Mouse (Mus musculus) liver (tissue): Measurements from ENCODE around the gene Ubc.
"Not testable (repeated sequence)": the region's sequence is repeated elsewhere in the genome, so short reads cannot be mapped to it uniquely, and the experiment has no call there.

Experiments used
- DNase-seq: peaks from one replicate; pipeline ENCODE4 v3.0.0-alpha.2; 2020; ENCODE audit warnings: mixed read lengths

Gene Ubc

DNA sequence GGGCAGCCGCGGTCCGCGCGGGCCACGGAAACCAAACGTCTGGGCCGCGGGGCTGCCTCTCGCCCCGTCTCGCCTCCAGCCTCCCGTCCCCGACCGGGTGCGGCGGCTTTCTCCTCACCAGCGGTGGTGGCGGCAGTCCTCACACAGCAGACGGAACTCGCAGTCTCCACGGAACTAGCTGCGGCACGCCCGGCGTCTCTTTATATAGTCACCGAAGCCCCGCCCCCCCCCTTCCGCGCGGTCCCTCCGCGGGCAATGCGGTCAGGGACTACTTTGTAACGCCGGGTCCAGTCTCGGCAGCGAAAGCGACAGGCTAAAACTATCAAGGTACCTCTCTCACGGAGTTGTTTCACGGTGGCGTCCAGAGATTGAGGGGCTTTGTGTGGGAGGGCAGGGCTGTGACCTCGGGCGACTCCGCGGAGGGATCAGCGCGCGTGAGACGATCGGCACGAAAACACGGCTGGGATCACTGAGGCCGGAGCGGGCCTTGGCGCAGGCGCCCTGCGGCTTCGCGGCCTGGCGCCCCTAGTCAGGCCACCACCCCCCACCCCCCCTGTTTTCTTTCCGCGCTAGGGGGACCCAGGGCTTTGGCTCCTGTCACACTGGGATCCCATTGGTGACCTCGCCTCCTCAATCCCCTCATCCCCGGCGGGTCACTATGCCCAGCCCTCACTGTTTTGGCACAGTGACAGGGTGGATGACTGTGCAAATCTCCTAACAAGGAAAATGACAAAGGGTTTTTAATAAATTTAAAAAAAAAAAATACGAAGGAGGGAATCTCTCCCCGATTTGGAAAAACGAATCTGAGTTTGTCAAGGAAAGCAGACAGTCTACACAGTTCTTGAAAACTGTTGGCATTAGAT lies at the start of gene Ubc:
TSS of gene Ubc (minus strand) at position 624 of the 863 bp plus-strand sequence.
- DNase-seq, result peak; percentile 92

DNA sequence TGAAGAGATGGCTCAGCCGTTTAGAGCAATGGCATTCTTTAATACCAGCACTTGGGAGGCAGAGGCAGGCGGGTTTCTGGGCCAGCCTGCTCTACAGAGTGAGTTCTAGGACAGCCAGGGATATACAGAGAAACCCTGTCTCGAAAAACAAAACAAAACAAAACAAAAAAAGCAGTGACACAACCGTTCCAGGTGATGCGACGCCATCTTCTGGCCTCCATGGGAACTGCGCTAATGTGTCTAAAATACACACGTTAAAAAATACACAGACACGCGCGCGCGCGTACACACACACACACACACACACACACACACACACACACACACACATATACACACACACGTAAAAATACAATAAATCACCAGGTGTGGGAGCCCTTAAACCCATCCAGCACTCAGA lies 44.3 kb upstream of the Ubc start:
- DNase-seq, result peak; percentile 38

DNA sequence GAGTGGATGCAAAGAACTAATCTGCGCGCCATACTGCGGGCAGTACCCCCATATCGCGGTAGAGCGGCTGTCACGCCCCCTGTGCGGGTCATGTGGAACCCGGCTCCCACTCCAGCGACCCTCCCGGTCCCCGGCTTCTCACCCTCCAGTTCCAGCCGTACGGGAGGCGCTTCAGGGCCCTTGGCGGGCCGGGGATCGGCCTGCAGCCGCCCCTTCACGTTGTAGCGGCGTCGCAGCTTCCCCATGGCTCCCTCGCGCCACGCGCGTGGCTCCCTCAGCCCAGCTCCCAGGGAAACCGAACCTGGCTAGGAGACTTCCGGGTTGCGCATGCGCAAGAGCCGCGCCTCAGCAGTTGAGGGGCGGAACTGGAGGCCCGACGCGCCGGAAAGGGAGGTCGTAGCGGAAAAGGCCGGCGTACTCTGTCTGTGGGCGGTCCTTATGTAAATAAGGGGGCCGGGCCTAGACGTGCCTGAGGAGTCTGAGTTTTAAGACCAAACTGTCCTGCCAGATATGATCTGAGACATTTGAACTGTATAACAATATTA lies 43.9 kb upstream of the Ubc start, which contains the start of gene Dhx37:
TSS of gene Dhx37 (minus strand) at position 329 of the 545 bp plus-strand sequence.
- peak; percentile 97 for DNase-seq

DNA sequence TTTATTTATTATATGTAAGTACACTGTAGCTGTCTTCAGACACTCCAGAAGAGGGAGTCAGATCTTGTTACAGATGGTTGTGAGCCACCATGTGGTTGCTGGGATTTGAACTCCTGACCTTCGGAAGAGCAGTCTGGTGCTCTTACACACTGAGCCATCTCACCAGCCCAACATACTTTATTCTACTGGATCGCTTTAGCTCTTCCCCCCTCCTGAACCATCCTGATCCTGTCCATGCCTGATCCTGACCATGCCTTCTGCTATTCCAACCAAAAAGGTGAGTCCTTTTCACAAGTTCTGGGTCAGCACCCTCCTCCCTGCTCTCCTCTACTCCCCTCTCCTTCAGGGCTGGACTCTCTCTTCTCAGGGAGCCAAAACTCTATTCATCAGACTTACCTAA lies 42.3 kb upstream of the Ubc start:
- DNase-seq, result not testable (repeated sequence)

DNA sequence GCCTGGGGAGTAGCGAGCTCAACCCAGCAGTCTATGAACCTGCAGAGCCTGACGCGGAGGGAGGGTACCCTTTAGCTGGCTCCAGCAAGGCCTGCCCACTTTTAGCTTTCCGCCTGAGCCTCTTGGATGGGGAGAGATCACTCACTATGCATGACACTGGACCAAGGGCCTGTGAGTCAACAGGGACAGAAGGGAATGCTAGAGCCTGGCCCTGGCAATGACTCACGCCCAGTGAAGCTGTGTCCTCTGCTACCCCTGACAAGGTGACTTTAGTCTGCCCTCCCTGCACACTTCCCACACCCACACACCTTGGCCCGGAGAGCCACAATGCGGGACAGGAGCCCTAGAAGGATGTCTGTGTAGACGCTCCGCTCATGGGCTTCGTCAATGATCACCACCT lies 36.3 kb upstream of the Ubc start:
- DNase-seq, result no peak

DNA sequence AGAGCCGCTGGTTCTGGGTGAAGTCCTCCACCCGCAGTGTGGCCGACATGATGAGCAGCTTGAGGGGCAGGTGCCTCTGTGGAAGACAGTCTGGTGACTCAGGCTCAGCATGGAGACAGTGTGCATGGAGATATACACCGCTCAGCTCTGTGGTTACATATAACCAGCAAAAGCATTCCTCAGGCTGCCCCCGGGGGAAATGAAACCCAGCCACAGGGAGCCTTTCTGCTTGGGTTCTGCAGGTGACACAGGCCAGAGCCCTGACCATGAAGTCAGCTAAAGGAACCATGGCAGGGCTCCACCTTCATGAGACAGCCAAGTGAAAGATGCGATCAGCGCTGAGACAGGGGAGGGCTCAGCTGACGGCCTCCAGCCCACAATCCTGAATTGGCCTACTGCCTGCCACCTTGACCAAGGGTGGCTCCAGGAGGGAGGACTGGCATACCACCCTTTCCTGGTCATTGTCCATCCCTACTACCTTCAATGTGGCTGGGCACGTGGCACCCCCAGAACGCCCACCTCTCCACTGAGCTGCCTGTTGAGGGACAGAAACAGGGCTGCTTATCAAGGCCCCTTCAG lies 35.8 kb upstream of the Ubc start:
- no peak for DNase-seq

DNA sequence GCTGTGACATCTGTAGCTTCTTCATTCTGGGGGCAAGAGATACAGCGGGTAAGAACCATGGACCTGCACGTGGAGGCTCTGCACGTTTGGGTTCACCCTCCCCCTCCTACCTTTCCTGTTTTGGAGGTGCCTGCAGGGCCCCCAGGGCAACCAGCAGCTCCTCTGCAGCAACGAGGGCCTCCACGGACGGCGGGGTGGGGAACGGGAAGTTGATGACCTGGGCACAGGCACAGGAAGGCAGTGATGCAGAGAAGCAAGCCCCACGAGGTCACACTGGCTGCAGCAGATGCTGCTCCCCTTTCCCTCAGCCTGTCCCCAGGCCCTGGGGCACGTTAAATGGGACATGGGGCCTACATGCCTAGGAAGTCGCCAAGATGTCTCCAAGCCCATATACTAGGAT lies 29.1 kb upstream of the Ubc start:
- no peak for DNase-seq

DNA sequence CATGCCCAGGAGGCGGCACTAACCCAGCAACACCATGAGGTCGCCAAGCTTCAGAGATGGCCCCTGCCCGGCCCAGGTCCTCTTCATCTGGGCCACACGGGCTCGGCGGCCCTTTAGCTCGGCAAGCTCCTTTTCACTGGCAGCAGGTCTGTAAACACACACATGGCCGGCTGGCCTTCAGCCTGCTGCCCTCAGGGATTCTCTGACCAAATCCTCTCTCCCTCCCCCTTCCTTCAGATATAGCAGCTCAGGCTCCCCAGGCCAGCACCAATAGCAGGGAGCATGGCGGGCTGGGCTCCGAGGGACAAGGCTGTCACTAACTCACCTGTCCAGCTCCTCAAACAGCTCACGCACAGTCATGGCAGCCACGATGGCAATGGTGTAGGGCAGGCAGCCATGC lies 28.6 kb upstream of the Ubc start:
- DNase-seq, result no peak

DNA sequence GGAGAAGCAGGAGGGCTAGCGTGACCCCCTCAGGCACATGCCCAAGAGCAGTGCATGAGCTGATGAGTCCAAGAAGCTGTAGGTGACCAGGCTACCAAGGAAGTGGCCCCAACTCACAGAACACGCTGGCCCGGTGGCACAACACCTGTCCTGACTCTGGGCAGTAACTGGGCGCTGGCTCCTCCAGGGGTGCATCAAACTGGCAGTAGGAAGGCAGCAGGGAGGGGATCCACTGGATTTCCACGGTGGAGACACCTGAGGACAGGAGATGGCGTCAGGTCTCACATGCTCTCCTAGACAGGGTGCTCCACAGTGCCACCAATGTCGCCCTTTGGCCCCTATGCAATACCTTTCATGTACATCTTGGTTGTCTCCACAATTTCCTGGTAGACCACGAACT lies 26.2 kb upstream of the Ubc start:
- no peak for DNase-seq

DNA sequence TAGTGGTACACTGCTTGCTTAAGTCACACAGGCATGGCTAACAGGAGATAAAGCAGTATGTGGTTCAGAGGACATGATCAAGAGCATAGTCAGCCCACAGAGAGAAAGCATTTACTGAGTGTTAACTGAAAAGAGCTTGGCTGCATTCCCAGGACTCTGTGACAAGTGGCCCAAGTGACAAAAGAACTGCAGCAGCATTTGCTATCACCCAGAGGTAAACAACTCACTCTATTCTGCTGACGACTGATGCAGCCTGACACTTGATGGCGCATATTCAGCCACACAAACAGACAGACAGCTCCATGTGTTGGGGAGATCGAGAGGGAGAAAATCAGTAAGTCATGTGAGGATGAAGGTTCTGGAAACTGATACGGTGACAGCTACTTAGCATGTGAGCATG lies 23.8 kb upstream of the Ubc start:
- DNase-seq, result no peak

DNA sequence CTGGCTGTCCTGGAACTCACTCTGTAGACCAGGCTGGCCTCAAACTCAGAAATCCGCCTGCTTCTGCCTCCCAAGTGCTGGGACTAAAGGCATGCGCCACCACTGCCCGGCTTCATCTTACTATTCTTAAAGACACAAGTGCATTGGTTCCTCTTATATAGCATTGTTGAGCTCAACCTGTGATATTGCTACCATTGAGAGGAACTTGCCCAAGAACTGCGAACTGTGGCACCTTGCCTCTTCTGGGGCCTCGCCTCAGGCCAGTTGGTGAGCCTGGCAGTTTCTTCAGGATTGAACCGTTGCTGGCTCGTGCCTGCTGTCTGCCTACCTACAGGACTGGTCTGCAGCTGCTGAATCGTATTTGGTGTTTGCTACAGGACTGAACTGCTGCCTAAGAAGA lies 22.5 kb upstream of the Ubc start:
- not testable (repeated sequence) for DNase-seq

DNA sequence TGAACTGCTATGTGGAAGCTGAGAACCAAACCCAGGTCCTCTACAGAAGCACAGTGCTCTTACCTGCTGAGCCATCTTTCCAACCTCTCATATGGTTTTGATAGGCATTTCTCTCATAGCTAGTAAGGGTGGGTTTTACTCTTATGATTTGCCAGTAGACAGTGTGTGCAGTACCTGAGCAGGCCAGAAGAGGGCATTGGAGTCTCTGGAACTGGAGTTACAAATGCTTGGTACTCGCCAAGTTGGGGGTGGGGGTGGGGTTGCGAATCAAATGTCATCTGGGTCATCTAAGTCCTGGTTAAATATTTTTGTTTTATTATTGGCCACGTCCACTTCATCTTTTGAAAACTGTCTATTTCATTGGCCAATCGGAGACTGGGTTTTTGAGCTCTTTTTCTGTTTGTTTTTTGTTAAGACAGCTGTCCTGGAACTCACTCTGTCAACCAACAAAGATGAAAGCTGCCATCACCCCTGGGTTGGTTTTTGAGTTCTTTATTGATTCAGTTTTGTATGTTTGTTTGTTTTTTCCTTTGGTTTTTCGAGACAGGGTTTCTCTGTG lies 22.0 kb upstream of the Ubc start:
- peak; percentile 81 for DNase-seq

DNA sequence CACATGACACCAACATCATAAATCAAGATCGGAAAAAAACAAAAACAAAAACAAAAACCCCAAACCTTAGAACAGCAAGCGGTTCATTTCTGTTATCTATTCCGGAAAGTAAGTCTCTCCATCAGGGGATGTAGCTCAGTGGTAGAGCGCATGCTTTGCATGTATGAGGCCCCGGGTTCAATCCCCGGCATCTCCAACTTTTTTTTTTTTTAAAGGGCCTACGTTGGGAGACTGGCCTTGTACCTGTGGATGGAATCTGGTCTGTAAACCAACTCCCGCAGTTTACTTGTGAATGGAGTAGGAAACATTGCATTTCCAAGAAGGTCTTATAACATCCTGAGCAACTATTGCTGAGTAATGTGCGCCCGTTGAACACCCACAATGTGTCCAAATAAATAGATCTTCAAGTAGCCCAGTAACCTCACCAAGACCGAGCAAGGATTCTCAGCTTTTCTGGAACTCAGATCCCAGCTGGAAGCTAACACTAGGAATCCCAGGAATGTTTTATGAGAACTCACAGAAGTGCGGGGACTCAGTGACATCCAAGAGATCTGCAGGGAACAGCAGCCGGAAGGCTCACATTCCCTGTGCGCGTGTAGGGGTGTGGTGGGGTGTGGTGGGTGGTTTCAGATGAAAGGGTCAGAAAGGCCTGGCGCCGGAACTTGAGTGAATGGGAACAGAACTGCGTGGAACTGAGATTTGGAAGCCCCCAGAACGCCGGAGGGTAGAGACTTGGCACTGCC lies 19.5 kb upstream of the Ubc start:
- peak; percentile 66 for DNase-seq

DNA sequence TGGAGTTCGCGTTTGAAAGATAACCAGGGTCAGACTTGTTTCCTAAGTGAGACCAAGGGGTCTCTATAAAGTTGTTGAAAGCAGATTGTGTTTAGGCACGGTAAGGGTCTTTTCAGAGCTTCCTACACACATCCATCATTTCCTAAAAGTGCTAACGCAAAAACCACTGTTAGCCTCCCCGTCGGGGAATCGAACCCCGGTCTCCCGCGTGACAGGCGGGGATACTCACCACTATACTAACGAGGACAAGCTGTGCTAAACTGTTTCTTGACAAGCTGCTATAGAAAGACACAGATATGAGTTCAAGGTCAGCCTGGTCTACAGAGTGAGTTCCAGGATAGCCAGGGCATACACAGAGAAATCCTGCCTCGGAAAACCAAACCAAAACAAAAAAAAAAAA lies 18.8 kb upstream of the Ubc start:
- peak; percentile 91 for DNase-seq

DNA sequence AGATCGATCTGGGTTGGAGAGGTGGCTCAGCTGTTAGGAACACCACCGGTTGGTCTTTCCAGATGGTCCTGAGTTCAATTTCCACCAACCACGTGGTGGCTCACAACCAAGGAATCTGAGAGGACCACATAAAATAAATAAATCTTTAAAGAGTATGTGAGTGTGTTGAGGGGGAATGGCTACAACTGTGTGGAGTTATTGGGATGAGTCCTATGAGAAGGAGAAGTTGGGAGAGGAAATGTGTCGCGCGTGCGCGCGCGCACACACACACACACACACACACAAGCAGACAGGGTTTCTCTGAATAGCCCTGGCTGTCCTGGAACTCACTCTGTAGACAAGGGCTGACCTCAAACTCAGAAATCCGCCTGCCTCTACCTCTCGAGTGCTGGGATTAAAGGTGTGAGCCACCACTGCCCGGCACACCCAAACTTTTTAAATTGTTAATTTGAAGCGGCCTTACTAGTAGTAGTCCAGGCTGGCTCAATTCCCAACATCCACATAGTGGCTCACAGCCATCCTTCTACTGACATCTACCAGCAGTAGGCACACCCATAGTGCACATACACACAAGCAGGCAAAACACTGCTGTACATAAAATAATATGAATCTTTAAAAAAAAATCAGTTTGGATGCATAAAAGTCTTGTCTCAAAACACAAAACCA lies 18.0 kb upstream of the Ubc start:
- DNase-seq, result peak; percentile 33

DNA sequence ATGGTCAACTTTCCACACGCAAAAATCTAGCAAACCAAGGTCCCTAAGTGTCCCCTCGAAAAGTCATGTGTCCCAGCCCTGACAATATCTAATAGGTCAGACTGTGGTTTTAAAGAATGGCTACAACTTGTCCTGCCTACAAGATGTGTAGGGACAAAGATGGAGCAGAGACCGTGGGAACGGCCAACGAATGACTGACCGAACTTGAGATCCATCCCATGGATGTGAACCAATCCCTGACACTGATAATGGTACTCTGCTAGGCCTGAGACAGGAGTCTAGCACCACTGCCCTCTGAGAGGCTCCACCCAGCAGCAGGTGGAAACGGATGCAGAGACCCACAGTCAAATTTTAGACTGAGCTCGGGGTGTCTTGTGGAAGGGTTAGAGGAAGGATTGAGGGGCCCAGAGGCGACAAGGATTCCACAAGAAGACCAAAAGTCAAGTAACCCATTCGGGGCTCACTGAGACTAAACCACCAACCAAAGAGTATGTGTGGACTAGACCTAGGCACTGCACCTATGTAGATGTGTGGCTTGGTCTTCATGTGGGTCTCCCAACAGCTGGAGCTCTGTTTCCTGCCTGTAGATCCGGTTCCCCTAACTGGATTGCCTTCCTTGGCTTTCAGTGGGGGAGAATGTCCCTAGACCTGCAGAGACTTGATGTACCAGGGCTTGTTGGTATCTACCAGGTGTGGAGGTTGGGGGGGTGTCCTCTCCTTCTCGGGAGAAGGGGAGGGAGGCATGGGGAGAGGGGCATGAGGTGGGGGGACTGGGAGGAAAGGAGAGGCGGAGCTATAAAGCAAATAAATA lies 17.2 kb upstream of the Ubc start:
- no peak for DNase-seq

DNA sequence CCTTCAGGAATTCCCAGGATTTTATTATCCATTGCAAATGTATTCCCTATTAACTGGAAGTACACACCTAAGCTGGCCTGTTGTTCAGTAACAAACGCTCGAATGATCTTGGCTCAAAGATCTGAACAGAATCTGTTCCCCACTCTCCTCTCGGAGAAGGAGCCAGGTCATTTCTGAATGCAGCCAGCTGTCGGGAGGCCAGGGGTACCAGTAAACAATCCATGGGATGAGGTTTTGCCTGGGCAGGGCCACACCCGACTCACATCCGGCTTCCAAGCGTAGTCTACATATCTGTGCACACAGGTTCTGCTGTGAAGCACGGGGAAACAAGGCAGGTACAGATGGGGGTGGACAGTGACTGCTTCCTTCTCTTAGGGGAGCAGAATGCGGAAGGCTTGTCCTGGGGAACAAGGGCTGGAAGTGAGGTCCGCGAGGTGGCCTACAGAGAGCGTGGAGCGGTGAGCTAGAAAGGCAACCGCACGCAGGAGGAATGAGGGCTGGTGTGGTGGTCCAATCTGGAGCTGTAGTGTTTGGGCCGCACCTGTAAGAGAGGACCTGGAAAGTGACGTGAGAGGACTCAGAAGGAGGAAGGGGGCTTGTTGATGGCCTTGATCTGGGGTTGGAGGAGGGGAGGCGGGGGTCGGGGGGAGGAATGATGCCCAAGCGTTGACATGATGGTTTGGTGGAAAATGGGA lies 16.5 kb upstream of the Ubc start:
- peak; percentile 79 for DNase-seq

DNA sequence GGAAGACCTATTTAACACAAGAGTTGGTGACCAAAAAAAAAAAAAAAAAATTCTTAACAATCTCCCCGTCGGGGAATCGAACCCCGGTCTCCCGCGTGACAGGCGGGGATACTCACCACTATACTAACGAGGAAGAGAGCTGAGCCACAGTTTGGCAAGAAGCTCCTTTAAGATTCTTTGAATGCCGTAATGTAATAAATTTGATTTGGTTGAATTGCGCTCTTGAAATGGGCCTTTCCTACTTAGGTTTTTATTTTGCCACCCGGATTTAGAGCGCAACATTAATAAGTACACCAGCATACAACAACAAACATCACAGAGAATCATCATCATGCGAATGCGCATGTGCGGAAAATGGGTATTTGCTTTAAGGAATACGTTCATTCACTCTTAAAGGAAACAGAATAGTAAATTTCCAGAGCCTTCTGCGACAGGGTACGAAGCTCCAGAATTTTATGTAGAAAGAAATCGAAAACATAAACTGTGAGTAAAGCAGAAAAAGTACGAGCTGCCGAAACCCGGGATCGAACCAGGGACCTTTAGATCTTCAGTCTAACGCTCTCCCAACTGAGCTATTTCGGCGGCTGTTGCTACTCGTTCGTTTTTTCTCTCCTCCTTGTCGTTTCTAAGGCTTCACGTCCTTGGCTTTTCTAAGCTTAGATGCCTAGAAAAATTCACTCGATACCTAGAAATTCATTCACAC lies 15.7 kb upstream of the Ubc start:
- DNase-seq, result peak; percentile 88

DNA sequence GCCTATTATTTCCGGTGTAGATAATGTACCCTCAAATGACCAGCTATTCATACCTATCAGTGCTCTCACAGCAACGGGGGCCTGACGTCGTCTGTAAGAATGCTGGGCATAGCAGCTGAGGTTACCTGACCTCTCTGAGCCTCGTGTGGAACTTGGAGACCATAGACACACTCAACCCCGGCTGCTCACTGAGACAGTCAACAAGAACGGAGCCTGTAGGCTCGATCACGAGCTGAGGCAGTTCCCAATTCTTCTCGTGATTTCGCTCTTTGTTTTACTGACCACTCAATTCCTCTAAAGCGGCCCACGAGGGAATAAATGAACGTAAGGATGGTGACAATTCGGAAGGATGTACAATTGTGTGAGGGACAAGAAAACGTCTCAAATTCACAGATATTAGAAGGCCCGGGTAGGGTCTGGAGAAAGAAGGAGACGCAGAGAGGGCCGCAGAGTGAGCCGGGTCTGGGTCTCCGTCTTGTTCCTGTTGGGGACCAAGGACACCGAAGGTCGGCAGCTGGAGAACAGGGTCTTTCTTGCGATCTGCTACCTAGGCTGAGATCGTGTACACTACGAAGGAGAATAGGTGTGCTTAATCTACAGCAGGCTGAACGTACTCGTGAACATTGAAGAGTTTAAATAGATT lies 15.0 kb upstream of the Ubc start:
- peak; percentile 76 for DNase-seq

DNA sequence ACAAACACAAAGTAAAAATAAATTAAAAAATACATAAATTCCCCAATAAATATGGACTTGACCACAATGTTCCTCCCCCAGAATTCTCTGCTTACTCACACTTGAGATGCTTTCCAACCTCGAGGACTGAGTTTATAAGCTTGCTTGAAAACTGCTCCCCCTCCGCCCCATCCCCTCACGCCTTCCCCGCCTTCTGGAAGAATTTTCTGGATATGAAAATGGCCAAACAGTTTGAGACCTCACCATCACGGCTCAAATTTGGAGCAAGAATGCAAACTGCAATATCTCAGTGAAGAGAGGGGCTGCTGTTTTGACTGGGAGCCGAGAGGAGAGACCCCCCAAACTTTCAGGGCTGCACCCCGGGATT lies 14.5 kb upstream of the Ubc start:
- DNase-seq, result no peak
